Mouse (Mus musculus) heart, embryonic 13.5 days (tissue): ENCODE data around the gene Chd3. TPM values are rescaled to one million over a fixed set of nuclear protein-coding genes. Genes with fewer than 3 reads are reported as not detected.
"Not testable (repeated sequence)": the region's sequence is repeated elsewhere in the genome, so short reads cannot be mapped to it uniquely, and the experiment has no call there.

Source experiments
- ATAC-seq: fragments of 200-750 bp; cut with Nextera tagmentation; 2 replicates; pipeline ENCODE4 v1.8.0; 2017; ENCODE audit warnings: moderate TSS enrichment; ENCODE audit not compliant: insufficient number of reproducible peaks, low FRiP score, low TSS enrichment; ENCODE audit errors: extremely low read depth
- H3K27ac ChIP-seq: fragments of 300-500 bp; sonication (generic); replicated peaks from 2 replicates; pipeline ENCODE4 v1.5.1; 2015; ENCODE audit warnings: moderate library complexity, mild to moderate bottlenecking, inconsistent platforms
- H3K27me3 ChIP-seq: fragments of 300-500 bp; sonication (generic); replicated peaks from 2 replicates; pipeline ENCODE4 v1.6.1; 2015; ENCODE audit warnings: mild to moderate bottlenecking, inconsistent platforms
- H3K36me3 ChIP-seq: fragments of 300-500 bp; sonication (generic); 2 replicates; pipeline ENCODE4 v1.6.1; 2015; ENCODE audit warnings: mild to moderate bottlenecking, inconsistent platforms
- H3K4me1 ChIP-seq: fragments of 300-500 bp; sonication (generic); 2 replicates; pipeline ENCODE4 v1.6.1; 2015; ENCODE audit warnings: inconsistent platforms
- H3K4me2 ChIP-seq: fragments of 300-500 bp; sonication (generic); 2 replicates; pipeline ENCODE4 v1.6.1; 2015; ENCODE audit warnings: inconsistent platforms, mild to moderate bottlenecking, moderate library complexity
- H3K4me3 ChIP-seq: fragments of 300-500 bp; sonication (generic); 2 replicates; pipeline ENCODE4 v1.5.1; 2015; ENCODE audit warnings: moderate library complexity, mild to moderate bottlenecking, inconsistent platforms
- H3K9ac ChIP-seq: fragments of 300-500 bp; sonication (generic); 2 replicates; pipeline ENCODE4 v1.6.1; 2015; ENCODE audit warnings: inconsistent platforms, mild to moderate bottlenecking, moderate library complexity
- H3K9me3 ChIP-seq: fragments of 300-500 bp; sonication (generic); 2 replicates; pipeline ENCODE4 v1.6.1; 2016; ENCODE audit warnings: inconsistent platforms
- WGBS: fragments of 180-500 bp; shearing (Covaris S2); methylation state at CpG from one replicate; pipeline ENCODE4 v1.1.7; 2015; ENCODE audit warnings: mixed read lengths; 5-methylcytosine and 5-hydroxymethylcytosine counted together
- polyA plus RNA-seq: library from polyadenylated mRNA; unstranded; fragments of >200 nt; fragmentation: Nextera tagmentation; extraction: Ambion mirVana; gene quantifications from 2 replicates; pipeline ENCODE4 v1.2.1, GENCODE M21; 2015

Gene Chd3
- polyA plus RNA-seq, 1 experiment from 2014 or later: 18.8 TPM

DNA sequence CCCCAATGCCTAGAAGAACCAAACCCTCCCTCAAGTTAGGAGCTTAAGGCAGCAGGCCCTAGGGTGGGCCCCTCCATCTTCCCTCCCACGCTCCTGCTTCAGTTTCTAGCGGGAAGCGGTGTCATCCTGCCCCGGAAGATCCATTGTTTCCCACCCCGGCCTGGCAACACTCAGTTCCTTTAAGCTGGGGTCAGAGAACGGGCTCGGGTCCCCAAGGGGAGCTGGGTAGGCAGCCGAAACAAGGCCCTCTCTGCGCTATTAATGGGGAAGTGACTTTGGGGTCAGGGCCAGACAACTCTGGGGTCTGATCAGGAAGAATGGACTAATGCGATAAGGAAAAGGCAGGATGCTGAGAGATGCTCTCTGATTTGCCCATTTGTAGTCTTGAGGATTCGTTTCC lies 27.6 kb upstream of the Chd3 start:
- Histone ChIP-seq H3K36me3 (peaks cover 33% of the 10 kb centered on the region), H3K27ac (peak overlapping the region; percentile 98), H3K4me2 (peak overlapping the region; percentile 91), H3K9me3 (no peaks in the 10 kb centered on the region), H3K4me1 (peaks cover 59% of the 10 kb centered on the region), H3K9ac (peak overlapping the region; percentile 95), H3K27me3 (0 out of 2 replicates have a peak, but pooled peaks cover 4% of the 10 kb centered on the region), H3K4me3 (peak overlapping the region; percentile 78)
- ATAC-seq: no peak
- 29% methylated on average over 11 of the region's 11 CpGs for WGBS

DNA sequence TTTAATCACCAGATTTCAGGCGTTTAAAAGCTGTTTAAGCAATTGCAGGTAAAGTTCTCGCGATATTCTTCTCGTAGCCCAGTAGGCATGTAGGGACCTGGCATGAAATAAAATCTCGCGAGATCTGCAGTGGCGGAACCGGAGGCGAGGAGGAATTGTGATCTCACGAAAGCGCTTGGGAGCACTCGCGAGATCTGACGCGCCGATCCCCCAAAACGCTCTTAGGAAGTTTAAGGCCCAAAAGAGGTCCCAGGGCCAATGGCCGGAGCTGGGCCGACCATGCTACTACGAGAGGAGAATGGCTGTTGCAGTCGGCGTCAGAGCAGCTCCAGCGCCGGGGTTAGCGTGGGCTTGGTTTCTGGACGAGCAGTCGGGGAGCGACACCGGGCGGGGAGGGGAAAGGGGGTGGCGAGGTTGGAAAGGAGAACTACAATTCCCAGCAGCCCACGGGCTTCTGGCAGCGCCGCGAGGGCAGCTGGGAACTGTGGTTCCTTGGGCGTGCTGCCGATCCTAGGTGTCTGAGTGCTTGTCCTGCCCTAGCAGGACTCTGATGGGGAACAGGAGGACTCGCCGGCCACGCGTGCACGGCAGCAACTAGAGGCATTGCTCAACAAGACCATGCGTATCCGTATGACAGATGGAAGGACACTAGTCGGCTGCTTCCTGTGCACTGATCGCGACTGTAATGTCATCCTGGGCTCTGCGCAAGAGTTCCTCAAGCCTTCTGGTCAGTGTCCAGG lies 26.6 kb upstream of the Chd3 start:
- Histone ChIP-seq H3K4me1 (peaks cover 50% of the 10 kb centered on the region), H3K9me3 (no peaks in the 10 kb centered on the region), H3K9ac (peak overlapping the region; percentile 95), H3K4me2 (peak overlapping the region; percentile 91), H3K36me3 (peaks cover 27% of the 10 kb centered on the region), H3K27ac (peak overlapping the region; percentile 98), H3K4me3 (peak overlapping the region; percentile 78), H3K27me3 (0 out of 2 replicates have a peak, but pooled peaks cover 4% of the 10 kb centered on the region)
- WGBS: under 1% methylated on average over 48 of the region's 48 CpGs
- ATAC-seq: peak; percentile 78

- peak within 1 kb of the TSS; percentile 98 for H3K27ac ChIP-seq
- peak within 1 kb of the TSS; percentile 95 for H3K9ac ChIP-seq
- peak within 1 kb of the TSS; percentile 91 for H3K4me2 ChIP-seq
- ATAC-seq: peak; percentile 62; the same call in 1 of the 2 replicates
- not testable (repeated sequence) for H3K9me3 ChIP-seq, H3K27me3 ChIP-seq
- H3K4me1 ChIP-seq: peaks cover 46% of the 10 kb centered on the region
- H3K4me3 ChIP-seq: peak within 1 kb of the TSS; percentile 78
- H3K36me3 ChIP-seq: peaks cover 22% of the 10 kb centered on the region
- WGBS: under 1% methylated on average over 24 of the region's 24 CpGs
Measured at GRCm38 (mm10) chr11:69395235-69395633, 26.0 kb upstream of the Chd3 start, which contains the start of the genes Naa38 and Cyb5d1. TSS of gene Naa38 (plus strand) at chr11:69395487. TSS of gene Cyb5d1 (minus strand) at chr11:69395631.

- Histone ChIP-seq H3K36me3 (peaks cover 16% of the 10 kb centered on the region), H3K4me1 (peaks cover 43% of the 10 kb centered on the region), H3K4me2 (peak overlapping the region; percentile 91), H3K9ac (peak overlapping the region; percentile 95), H3K27ac (peak overlapping the region; percentile 98), H3K4me3 (peak overlapping the region; percentile 78)
- not testable (repeated sequence) for ATAC-seq, H3K27me3 ChIP-seq, H3K9me3 ChIP-seq
- WGBS: 1% methylated on average over 31 of the region's 31 CpGs
Measured at GRCm38 (mm10) chr11:69394591-69395167, 25.5 kb upstream of the Chd3 start.

- no peak for ATAC-seq
- 48% methylated on average over 10 of the region's 10 CpGs for WGBS
- peak overlapping the region; percentile 4; the same call in 1 of the 2 replicates for H3K4me2 ChIP-seq
- peaks cover 11% of the 10 kb centered on the region; the same call in 1 of the 2 replicates for H3K36me3 ChIP-seq
- no peak overlapping the region for H3K4me3 ChIP-seq
- H3K27ac ChIP-seq: no peak overlapping the region
- no peak overlapping the region for H3K9ac ChIP-seq
- no peaks in the 10 kb centered on the region for H3K9me3 ChIP-seq
- H3K4me1 ChIP-seq: peaks cover 8% of the 10 kb centered on the region
- H3K27me3 ChIP-seq: no peaks in the 10 kb centered on the region
Measured at GRCm38 (mm10) chr11:69390400-69391034, 21.3 kb upstream of the Chd3 start.

- no peak for ATAC-seq
- Histone ChIP-seq H3K9ac (0 out of 2 replicates have a peak overlapping the region, but pooled peaks have one; percentile 30), H3K36me3 (peaks cover 11% of the 10 kb centered on the region; the same call in 1 of the 2 replicates), H3K27ac (no peak overlapping the region), H3K27me3 (no peaks in the 10 kb centered on the region), H3K4me3 (no peak overlapping the region), H3K4me2 (peak overlapping the region; percentile 4; the same call in 1 of the 2 replicates), H3K9me3 (no peaks in the 10 kb centered on the region), H3K4me1 (peaks cover 8% of the 10 kb centered on the region)
- WGBS: 68% methylated on average over 14 of the region's 14 CpGs
Measured at GRCm38 (mm10) chr11:69389531-69390399, 20.6 kb upstream of the Chd3 start.

DNA sequence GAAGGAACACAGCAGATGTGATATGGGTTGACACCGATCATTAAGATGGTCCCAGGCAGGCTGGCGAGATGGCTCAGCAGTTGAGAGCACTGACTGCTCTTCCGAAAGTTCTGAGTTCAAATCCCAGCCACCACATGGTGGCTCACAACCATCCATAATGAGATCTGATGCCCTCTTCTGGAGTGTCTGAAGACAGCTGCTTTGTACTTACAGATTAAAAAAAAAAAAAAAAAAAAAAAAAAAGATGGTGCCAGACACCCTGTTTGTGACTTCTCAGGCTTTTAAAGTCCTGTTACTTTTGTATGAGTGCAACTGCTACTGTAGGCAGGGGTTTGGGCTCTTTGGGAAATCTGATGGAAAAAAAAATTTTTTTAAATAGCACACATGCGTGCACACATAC lies 19.5 kb upstream of the Chd3 start:
- WGBS: 92% methylated on average over 4 of the region's 4 CpGs
- peaks cover 4% of the 10 kb centered on the region; the same call in 1 of the 2 replicates for H3K4me1 ChIP-seq
- H3K27me3 ChIP-seq: no peaks in the 10 kb centered on the region
- H3K9ac ChIP-seq: no peak overlapping the region
- no peak overlapping the region for H3K4me2 ChIP-seq
- no peak for ATAC-seq
- no peak overlapping the region for H3K4me3 ChIP-seq
- no peak overlapping the region for H3K27ac ChIP-seq
- H3K36me3 ChIP-seq: peaks cover 11% of the 10 kb centered on the region; the same call in 1 of the 2 replicates
- H3K9me3 ChIP-seq: no peaks in the 10 kb centered on the region

- H3K27me3 ChIP-seq: no peaks in the 10 kb centered on the region
- H3K4me1 ChIP-seq: peaks cover 13% of the 10 kb centered on the region
- H3K9me3 ChIP-seq: no peaks in the 10 kb centered on the region
- H3K4me2 ChIP-seq: no peak overlapping the region
- H3K27ac ChIP-seq: no peak overlapping the region
- WGBS: 74% methylated on average over 7 of the region's 7 CpGs
- ATAC-seq: no peak
- no peak overlapping the region for H3K4me3 ChIP-seq
- H3K9ac ChIP-seq: no peak overlapping the region
- peaks cover 6% of the 10 kb centered on the region; the same call in 1 of the 2 replicates for H3K36me3 ChIP-seq
Measured at GRCm38 (mm10) chr11:69386758-69387157, 17.6 kb upstream of the Chd3 start.

DNA sequence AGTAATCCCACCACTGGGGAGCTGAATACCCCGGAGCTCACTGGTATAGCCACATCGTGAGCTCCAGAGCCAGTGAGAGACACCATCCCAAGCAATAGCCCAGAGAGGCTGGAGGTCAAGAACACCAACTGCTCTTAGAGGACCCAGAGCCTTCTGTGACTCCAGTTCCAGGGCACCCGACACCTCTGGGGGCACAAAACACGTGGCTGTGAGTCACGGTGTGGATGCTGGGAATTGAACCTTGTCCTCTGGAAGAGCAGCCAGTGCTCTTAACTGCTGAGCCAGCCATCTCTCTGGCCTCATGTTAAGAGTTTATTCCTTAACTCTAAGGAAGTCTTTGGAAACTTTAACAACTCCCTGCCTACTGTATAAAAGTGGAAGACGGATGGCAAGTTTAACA lies 15.8 kb upstream of the Chd3 start:
- H3K27ac ChIP-seq: no peak overlapping the region
- H3K36me3 ChIP-seq: 0 out of 2 replicates have a peak, but pooled peaks cover 2% of the 10 kb centered on the region
- H3K9me3 ChIP-seq: no peaks in the 10 kb centered on the region
- no peak overlapping the region for H3K9ac ChIP-seq
- H3K4me1 ChIP-seq: peaks cover 16% of the 10 kb centered on the region
- no peak overlapping the region for H3K4me3 ChIP-seq
- H3K4me2 ChIP-seq: no peak overlapping the region
- no peaks in the 10 kb centered on the region for H3K27me3 ChIP-seq
- 69% methylated on average over 6 of the region's 6 CpGs for WGBS
- no peak for ATAC-seq

DNA sequence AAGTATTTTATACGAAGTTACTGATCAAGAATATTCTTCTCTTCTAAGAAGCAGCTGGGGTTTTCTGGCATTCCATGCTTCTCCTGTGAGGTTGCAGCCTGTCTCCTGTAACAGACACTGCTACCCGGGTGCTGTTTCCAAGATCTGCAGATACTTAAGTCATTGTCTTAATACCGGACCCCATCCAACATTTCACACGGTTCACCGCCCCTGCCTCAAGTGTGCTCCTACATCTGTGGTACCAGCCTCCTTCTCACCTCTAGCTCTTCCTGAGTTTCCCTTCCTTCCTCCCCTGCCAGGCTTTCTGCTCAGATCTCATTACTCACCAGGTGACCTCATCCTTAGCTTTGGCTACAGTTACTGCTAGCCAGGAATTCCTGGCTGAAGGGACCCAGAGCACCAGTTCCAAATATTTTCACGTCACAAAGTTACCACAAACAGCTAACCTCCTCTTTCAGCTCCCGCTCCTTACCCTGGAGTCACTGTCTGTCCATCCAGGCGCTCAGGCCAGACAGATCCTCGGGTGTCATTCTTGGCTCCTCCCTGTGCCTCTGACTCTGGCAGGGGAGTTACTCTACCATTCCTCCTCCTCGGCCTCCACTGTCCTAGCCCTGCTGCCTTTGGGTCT lies 13.4 kb upstream of the Chd3 start:
- no peak overlapping the region for H3K4me2 ChIP-seq
- H3K27ac ChIP-seq: no peak overlapping the region
- H3K4me1 ChIP-seq: peaks cover 18% of the 10 kb centered on the region
- 55% methylated on average over 10 of the region's 10 CpGs for WGBS
- no peaks in the 10 kb centered on the region for H3K9me3 ChIP-seq
- ATAC-seq: no peak
- H3K27me3 ChIP-seq: no peaks in the 10 kb centered on the region
- peaks cover 3% of the 10 kb centered on the region; the same call in 1 of the 2 replicates for H3K36me3 ChIP-seq
- no peak overlapping the region for H3K4me3 ChIP-seq
- H3K9ac ChIP-seq: peak overlapping the region; percentile 44; the same call in 1 of the 2 replicates
